Mouse (Mus musculus): ENCODE results near the gene Map1b. TPM values are rescaled to one million over a fixed set of nuclear protein-coding genes. Genes with fewer than 3 reads are reported as not detected.

Map1b gene
- 2,111 and 2,470 TPM in 2 replicates for polyA plus RNA-seq (2014; fragmentation: Nextera tagmentation; extraction: Ambion mirVana)

DNA sequence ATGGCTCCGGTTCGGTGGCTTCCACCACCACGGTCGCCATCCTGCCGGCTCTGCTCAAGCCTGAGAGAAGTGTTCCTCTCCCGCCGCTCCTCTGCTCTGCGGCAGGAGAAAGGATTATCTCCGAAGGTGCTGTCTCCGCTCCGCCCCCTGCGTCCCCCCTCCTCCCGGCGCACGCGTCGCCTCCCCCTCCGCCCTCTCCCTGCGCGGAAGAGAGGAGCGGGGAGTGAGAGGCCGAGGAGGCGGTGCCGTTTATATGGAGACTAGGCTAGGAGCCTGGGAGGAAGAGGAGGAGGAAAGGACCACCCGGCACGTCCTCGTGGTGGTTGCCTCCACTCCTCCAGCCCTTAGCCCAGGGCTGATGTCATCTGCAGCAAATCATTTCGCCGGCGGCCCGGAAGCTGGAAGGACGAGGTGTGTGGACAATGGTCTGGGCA lies at the start of gene Map1b:
Gene Map1b, minus strand, starts transcription at position 93 of the 434 bp plus-strand sequence.
- WGBS = 0% methylated on average over 21 of the region's 32 CpGs
- H3K27ac ChIP-seq (replicated peaks; ENCODE audit: low read depth, low read length) = peak within 1 kb of the TSS; percentile 99
- DNase-seq = peak; percentile 95

DNA sequence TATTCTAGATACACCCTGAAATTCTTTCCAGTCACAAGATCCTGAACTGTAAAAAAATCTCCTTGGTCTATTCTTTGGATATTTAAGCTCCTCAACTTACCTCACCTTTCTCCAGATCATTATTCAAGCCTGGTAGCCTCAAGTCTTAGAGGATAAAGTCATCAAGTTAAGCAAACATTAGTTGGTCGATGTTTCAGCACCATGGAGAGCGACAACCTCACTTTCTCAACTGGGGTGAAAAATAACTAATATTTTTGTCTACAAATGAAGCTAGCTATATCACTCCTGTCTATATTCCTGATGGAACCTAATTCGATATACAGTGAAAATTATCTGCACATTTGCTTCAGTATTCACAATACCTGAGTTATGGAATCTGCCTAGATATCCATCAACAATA lies 48.0 kb upstream of the Map1b start:
- no peaks in the 10 kb centered on the region for H3K27me3 ChIP-seq (ENCODE audit: control insufficient read depth, insufficient read depth, low read length)
- 39% methylated on average over 3 of the region's 3 CpGs for WGBS
- H3K4me3 ChIP-seq (replicated peaks; ENCODE audit: low read depth, low read length) = no peak overlapping the region
- DNase-seq (peak; percentile 57), ATAC-seq (ENCODE audit: low FRiP score, low TSS enrichment) (no peak)
- no peak overlapping the region for H3K9ac ChIP-seq (replicated peaks; ENCODE audit: low read length)
- no peak overlapping the region for H3K27ac ChIP-seq (replicated peaks; ENCODE audit: low read depth, low read length)
- peaks cover 22% of the 10 kb centered on the region for H3K4me1 ChIP-seq (ENCODE audit: control insufficient read depth, insufficient read depth, low read length)
- H3K4me2 ChIP-seq (ENCODE audit: low read length) = no peak overlapping the region
- no peaks in the 10 kb centered on the region for H3K9me3 ChIP-seq (ENCODE audit: control insufficient read depth, low read length)
- H3K36me3 ChIP-seq (ENCODE audit: control insufficient read depth, insufficient read depth, low read length) = no peaks in the 10 kb centered on the region

More for the DNA sequence above, at the start of gene Map1b:
- ATAC-seq (ENCODE audit: low FRiP score, low TSS enrichment) = peak; percentile 87
- no peaks in the 10 kb centered on the region for H3K27me3 ChIP-seq (ENCODE audit: control insufficient read depth, insufficient read depth, low read length)
- H3K4me3 ChIP-seq (replicated peaks; ENCODE audit: low read depth, low read length) = peak within 1 kb of the TSS; percentile 89
- H3K4me2 ChIP-seq (ENCODE audit: low read length) = peak within 1 kb of the TSS; percentile 78
- H3K9ac ChIP-seq (replicated peaks; ENCODE audit: low read length) = peak within 1 kb of the TSS; percentile 85
- 0 out of 2 replicates have a peak, but pooled peaks cover 3% of the 10 kb centered on the region for H3K36me3 ChIP-seq (ENCODE audit: control insufficient read depth, insufficient read depth, low read length)
- peaks cover 21% of the 10 kb centered on the region for H3K4me1 ChIP-seq (ENCODE audit: control insufficient read depth, insufficient read depth, low read length)
- H3K9me3 ChIP-seq (ENCODE audit: control insufficient read depth, low read length) = no peaks in the 10 kb centered on the region

DNA sequence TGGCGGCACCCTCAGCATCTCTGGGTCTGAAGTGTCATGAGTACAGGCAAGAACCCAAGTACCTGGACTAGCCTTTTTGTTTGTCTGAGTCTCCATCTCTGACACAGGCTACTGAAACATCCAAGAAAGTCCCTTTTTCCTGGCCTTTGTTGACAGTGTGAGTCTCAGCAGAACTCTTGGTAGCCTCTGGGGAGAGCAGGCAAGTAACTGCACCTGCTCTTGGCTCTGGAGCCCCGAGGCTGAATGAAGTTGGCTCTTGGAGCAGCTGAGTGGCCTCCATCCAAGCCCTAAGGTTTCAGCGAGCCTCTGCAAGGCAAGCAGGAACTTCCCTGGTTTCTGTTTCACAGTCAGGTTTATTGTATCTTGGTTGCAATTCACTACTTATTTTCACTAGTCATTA lies 46.7 kb upstream of the Map1b start:
- no peaks in the 10 kb centered on the region for H3K36me3 ChIP-seq (ENCODE audit: control insufficient read depth, insufficient read depth, low read length)
- H3K27me3 ChIP-seq (ENCODE audit: control insufficient read depth, insufficient read depth, low read length) = no peaks in the 10 kb centered on the region
- peaks cover 22% of the 10 kb centered on the region for H3K4me1 ChIP-seq (ENCODE audit: control insufficient read depth, insufficient read depth, low read length)
- no peak overlapping the region for H3K4me2 ChIP-seq (ENCODE audit: low read length)
- WGBS = 57% methylated on average over 3 of the region's 3 CpGs
- no peak overlapping the region for H3K27ac ChIP-seq (replicated peaks; ENCODE audit: low read depth, low read length)
- H3K9me3 ChIP-seq (ENCODE audit: control insufficient read depth, low read length) = no peaks in the 10 kb centered on the region
- no peak overlapping the region for H3K4me3 ChIP-seq (replicated peaks; ENCODE audit: low read depth, low read length)
- no peak for ATAC-seq (ENCODE audit: low FRiP score, low TSS enrichment)
- H3K9ac ChIP-seq (replicated peaks; ENCODE audit: low read length) = no peak overlapping the region
- DNase-seq = no peak

DNA sequence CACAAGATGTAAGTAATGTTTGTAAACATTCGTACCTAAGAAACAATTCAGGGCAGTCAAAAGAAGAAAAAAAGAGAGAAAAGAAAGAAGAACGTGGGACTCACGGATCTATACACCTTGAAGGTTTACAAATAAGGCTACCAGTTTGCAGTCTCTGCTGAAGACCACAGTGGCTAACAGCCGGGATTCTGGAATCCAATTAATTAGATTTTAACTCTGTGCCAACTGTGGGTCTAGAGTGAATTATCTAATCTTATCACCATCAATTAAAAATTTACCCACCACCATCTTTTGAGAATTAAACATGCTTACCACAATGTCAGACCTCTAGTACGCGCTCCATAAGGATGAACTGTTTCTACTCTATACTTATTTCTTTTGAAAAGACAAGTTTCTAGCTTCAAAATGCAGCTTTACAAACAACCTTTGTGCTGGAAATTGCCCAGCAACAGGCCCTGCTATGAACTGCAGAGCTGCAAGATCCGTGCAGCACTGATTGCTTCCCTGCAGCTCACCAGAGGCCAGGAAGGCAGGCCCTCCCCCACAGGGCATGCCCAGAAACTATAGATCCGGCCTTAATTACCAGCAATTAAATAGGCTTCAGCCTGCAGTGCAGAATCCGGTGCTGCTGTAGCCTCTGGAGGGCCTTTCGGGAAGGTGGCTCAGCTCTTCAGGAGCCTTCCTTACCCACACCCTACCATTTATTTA lies 45.7 kb upstream of the Map1b start:
- Histone ChIP-seq H3K9me3 (ENCODE audit: control insufficient read depth, low read length) (no peaks in the 10 kb centered on the region), H3K36me3 (ENCODE audit: control insufficient read depth, insufficient read depth, low read length) (no peaks in the 10 kb centered on the region), H3K27ac (replicated peaks; ENCODE audit: low read depth, low read length) (peak overlapping the region; percentile 26; the same call in 1 of the 2 replicates), H3K4me2 (ENCODE audit: low read length) (no peak overlapping the region), H3K4me1 (ENCODE audit: control insufficient read depth, insufficient read depth, low read length) (peaks cover 22% of the 10 kb centered on the region), H3K27me3 (ENCODE audit: control insufficient read depth, insufficient read depth, low read length) (no peaks in the 10 kb centered on the region), H3K4me3 (replicated peaks; ENCODE audit: low read depth, low read length) (no peak overlapping the region), H3K9ac (replicated peaks; ENCODE audit: low read length) (no peak overlapping the region)
- WGBS = 44% methylated on average over 10 of the region's 10 CpGs
- ATAC-seq (ENCODE audit: low FRiP score, low TSS enrichment) (no peak), DNase-seq (peak; percentile 62)

DNA sequence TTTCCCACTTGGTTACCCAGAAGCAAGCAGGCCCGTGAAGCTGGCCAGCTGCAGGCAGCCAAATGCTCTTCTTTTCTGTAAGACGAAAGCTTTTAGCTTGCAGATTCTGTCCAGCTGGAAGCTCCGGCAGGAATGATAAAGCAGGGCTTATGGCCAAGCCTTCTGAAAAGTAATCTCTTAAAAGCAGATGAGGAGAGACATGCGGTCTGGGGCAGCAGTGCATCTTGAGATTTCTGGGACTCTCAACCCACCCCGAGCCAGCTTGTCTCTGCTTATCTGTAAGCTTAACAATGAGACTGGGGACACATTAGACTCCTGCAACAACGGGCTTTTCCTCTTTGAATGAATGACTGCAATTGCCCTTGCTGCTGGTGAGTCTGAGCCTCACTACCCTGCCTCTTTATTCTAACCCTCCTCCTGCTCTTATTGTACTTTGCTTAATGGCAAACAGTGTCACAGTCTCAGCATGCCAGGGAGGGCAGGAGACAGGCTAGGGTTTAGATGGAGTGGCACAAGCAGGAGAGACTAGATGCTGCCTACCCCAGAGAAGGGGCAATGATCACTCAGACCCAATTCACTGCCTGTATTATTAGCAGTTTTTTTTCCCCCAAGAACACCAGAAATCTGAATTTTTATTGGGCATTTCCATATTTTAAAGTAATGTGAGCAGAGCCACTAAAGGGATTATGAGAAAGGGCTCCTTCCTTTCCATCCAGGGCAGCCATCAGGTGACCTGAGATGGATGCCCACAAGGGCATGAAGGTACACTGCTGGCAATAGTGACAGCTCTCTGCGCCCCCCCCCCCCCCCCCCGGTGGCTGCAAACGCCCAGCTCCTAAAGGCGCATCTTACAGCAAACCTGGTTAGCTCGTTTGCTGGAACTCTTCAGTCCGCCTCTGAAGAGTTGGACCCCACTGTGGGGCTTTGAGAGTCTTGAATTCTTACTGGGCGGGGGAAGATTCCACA lies 44.6 kb upstream of the Map1b start:
- no peak overlapping the region for H3K4me2 ChIP-seq (ENCODE audit: low read length)
- no peak overlapping the region for H3K4me3 ChIP-seq (replicated peaks; ENCODE audit: low read depth, low read length)
- peak overlapping the region; percentile 29 for H3K9ac ChIP-seq (replicated peaks; ENCODE audit: low read length)
- peak; percentile 70 for DNase-seq
- ATAC-seq (ENCODE audit: low FRiP score, low TSS enrichment) = no peak; the same call in 1 of the 2 replicates
- peaks cover 22% of the 10 kb centered on the region for H3K4me1 ChIP-seq (ENCODE audit: control insufficient read depth, insufficient read depth, low read length)
- H3K27me3 ChIP-seq (ENCODE audit: control insufficient read depth, insufficient read depth, low read length) = no peaks in the 10 kb centered on the region
- H3K27ac ChIP-seq (replicated peaks; ENCODE audit: low read depth, low read length) = peak overlapping the region; percentile 63
- 39% methylated on average over 13 of the region's 13 CpGs for WGBS
- no peaks in the 10 kb centered on the region for H3K9me3 ChIP-seq (ENCODE audit: control insufficient read depth, low read length)
- H3K36me3 ChIP-seq (ENCODE audit: control insufficient read depth, insufficient read depth, low read length) = no peaks in the 10 kb centered on the region

DNA sequence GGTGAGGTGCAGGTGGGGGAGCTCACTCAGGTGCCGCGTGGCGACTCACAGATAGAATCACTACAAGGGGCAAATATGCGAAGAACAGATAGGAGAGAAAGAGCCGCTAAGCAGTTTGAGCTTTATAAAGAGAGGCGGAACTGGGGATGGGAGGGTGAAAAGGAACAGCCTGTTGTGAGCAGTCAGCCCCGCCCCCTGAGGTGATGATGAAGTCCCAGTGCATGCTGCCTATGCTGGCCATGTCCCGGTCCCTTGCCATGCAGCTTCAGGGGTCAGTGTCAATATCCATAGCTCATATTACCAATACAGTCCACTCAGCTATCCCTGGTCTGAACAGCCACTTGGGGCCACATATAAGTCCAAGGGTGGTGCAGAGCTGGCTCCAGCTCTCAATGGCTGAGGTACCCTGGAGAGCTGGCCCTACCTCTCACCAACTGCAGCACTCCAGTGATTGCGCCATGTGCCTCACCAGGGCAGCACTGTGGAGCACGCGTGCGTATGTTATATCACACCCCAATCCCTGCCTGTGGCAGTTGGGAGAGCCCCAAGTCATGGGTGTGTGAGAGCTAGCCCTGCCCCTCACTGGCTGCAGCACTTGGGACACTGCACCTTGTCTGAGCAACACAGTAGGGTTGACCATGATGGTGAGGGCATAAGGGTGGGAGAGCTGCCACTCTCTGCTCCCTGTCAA lies 42.0 kb upstream of the Map1b start:
- no peaks in the 10 kb centered on the region for H3K9me3 ChIP-seq (ENCODE audit: control insufficient read depth, low read length)
- no peaks in the 10 kb centered on the region for H3K27me3 ChIP-seq (ENCODE audit: control insufficient read depth, insufficient read depth, low read length)
- 81% methylated on average over 12 of the region's 12 CpGs for WGBS
- H3K4me2 ChIP-seq (ENCODE audit: low read length) = no peak overlapping the region
- ATAC-seq (ENCODE audit: low FRiP score, low TSS enrichment) (no peak), DNase-seq (no peak)
- peaks cover 22% of the 10 kb centered on the region for H3K4me1 ChIP-seq (ENCODE audit: control insufficient read depth, insufficient read depth, low read length)
- H3K27ac ChIP-seq (replicated peaks; ENCODE audit: low read depth, low read length) = no peak overlapping the region
- no peaks in the 10 kb centered on the region for H3K36me3 ChIP-seq (ENCODE audit: control insufficient read depth, insufficient read depth, low read length)
- H3K4me3 ChIP-seq (replicated peaks; ENCODE audit: low read depth, low read length) = no peak overlapping the region
- no peak overlapping the region for H3K9ac ChIP-seq (replicated peaks; ENCODE audit: low read length)

DNA sequence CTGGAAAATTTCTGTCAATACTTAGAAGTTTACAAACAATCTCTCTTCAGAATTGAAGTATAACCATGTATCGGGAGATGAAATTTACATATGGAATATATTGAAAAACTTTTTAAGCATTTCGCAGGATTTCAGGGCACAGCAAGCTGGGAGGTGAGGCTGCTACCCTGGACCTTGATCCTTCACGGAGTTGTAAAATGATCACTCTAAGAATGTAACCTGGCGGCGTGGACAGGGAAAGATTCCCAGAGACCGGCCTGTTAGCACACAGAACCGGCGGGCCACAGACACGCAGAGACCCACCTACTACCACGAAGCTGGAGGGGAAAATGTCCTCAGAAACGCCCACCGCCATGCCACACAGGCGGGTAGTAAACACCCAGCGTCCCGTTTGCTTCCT lies 41.5 kb upstream of the Map1b start:
- WGBS = 77% methylated on average over 15 of the region's 15 CpGs
- H3K4me2 ChIP-seq (ENCODE audit: low read length) = no peak overlapping the region
- peaks cover 19% of the 10 kb centered on the region for H3K4me1 ChIP-seq (ENCODE audit: control insufficient read depth, insufficient read depth, low read length)
- H3K9ac ChIP-seq (replicated peaks; ENCODE audit: low read length) = no peak overlapping the region
- H3K27ac ChIP-seq (replicated peaks; ENCODE audit: low read depth, low read length) = no peak overlapping the region
- H3K4me3 ChIP-seq (replicated peaks; ENCODE audit: low read depth, low read length) = no peak overlapping the region
- ATAC-seq (ENCODE audit: low FRiP score, low TSS enrichment) (no peak), DNase-seq (no peak)
- H3K9me3 ChIP-seq (ENCODE audit: control insufficient read depth, low read length) = no peaks in the 10 kb centered on the region
- no peaks in the 10 kb centered on the region for H3K27me3 ChIP-seq (ENCODE audit: control insufficient read depth, insufficient read depth, low read length)
- no peaks in the 10 kb centered on the region for H3K36me3 ChIP-seq (ENCODE audit: control insufficient read depth, insufficient read depth, low read length)

DNA sequence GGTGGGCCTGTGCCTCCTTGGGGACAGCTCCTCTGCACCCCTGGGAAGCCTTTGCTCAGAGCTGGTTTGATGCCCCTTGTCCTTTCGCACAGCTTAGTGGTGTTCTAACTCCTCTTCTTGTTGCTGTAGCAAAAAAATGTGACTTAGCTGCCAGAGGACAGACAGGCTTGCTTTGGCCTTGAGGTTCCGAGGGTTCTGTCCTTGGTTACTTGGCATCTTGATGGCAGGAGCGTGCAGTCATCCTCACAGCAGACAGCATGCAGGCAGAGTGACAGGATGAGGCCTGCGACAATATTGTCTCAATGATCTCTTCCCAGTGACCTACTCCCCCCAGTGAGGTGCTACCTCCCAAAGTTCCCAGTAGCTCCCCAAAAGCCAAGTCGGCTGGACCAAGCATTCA lies 41.0 kb upstream of the Map1b start:
- Histone ChIP-seq H3K27ac (replicated peaks; ENCODE audit: low read depth, low read length) (no peak overlapping the region), H3K4me3 (replicated peaks; ENCODE audit: low read depth, low read length) (no peak overlapping the region), H3K9ac (replicated peaks; ENCODE audit: low read length) (no peak overlapping the region), H3K4me2 (ENCODE audit: low read length) (no peak overlapping the region), H3K27me3 (ENCODE audit: control insufficient read depth, insufficient read depth, low read length) (no peaks in the 10 kb centered on the region), H3K4me1 (ENCODE audit: control insufficient read depth, insufficient read depth, low read length) (peaks cover 18% of the 10 kb centered on the region), H3K36me3 (ENCODE audit: control insufficient read depth, insufficient read depth, low read length) (no peaks in the 10 kb centered on the region), H3K9me3 (ENCODE audit: control insufficient read depth, low read length) (no peaks in the 10 kb centered on the region)
- WGBS = 91% methylated on average over 5 of the region's 5 CpGs
- ATAC-seq (ENCODE audit: low FRiP score, low TSS enrichment) (no peak), DNase-seq (no peak)
